ENCODE assay signal across 8 mouse cellular contexts in genomic region chr16:17405271-17405696, GRCm38 (mm10). TPM values are rescaled to one million over a fixed set of nuclear protein-coding genes. Genes with fewer than 3 reads are reported as not detected.
DNase-seq lines count a peak whose midpoint lies in the region; TF ChIP-seq lines count a peak whose summit lies in the region.

No protein-coding gene starts in this region.

- DNase-seq in heart, adult 18-20 months: peak; percentile 74 to 79
- DNase-seq in heart, adult 11 months: no peak
- DNase-seq in cerebellum, postnatal 25 days: peak; percentile 82 to 84
- peak; percentile 30 to 45 for DNase-seq in gastrocnemius, adult 8-10 months (ENCODE audit: low spot score in 2 of 2)
- peak; percentile 81 for DNase-seq in induced T-regulatory cell, adult 2 months (ENCODE audit: low read depth)
- DNase-seq in left cerebral cortex, adult 2 months (ENCODE audit: extremely low spot score in 1 of 2, low spot score in 2 of 2): peak; percentile 85 to 88
- DNase-seq in lung, postnatal 36 days: peak; percentile 65
- DNase-seq in right cerebral cortex, postnatal 36 days (ENCODE audit: low spot score in 2 of 2): peak; percentile 86 to 90

- intact Hi-C loops in left cerebral cortex, adult 2 months (cut with DNase I): loop anchor here (5.0 to 10.0 kb wide), 3 partner anchors 127 to 320 kb away; partner anchors contain the start of gene Thap7

- peak overlapping the region; percentile 82 for H3K4me3 ChIP-seq in left cerebral cortex, adult 2 months

- H3K27ac ChIP-seq in left cerebral cortex, adult 2 months: peak overlapping the region; percentile 97

- TF ChIP-seq CTCF in left cerebral cortex, adult 2 months (IDR thresholded peaks at IDR 0.05): no peak

RNA-seq across cellular contexts. Expression of gene Snap29, which starts 0.5 kb away (rescaled TPM):
- total RNA-seq in heart, adult 18-20 months (2021): 10 to 100 TPM; 15.8 to 17.0 TPM
- 10 to 100 TPM; 17.1 to 21.0 (median 18.9) TPM for total RNA-seq in gastrocnemius, adult 8-10 months (2022)
- total RNA-seq in left cerebral cortex, adult 2 months (2021): 10 to 100 TPM; 19.2 to 21.3 TPM

RNA-seq across cellular contexts. Expression of gene Pi4ka, which starts 0.8 kb away (rescaled TPM):
- 10 to 100 TPM; 54.9 to 63.4 TPM for total RNA-seq in heart, adult 18-20 months (2021)
- 10 to 100 TPM; 21.0 to 24.0 (median 22.1) TPM for total RNA-seq in gastrocnemius, adult 8-10 months (2022)
- 100 to 1,000 TPM; 343 to 370 TPM for total RNA-seq in left cerebral cortex, adult 2 months (2021)

RNA-seq across cellular contexts. Expression of gene Crkl, which starts 46.5 kb away (rescaled TPM):
- total RNA-seq in heart, adult 18-20 months (2021): 10 to 100 TPM; 28.9 to 29.4 TPM
- 10 to 100 TPM; 20.9 to 29.2 (median 22.4) TPM for total RNA-seq in gastrocnemius, adult 8-10 months (2022)
- 10 to 100 TPM; 31.9 to 36.7 TPM for total RNA-seq in left cerebral cortex, adult 2 months (2021)

Comparison
In these comparisons a context has a peak if more than half of its experiments do, and no peak if none do; other contexts are left out.
1. RNA of gene Pi4ka, which starts 0.8 kb away (total RNA-seq): 343 to 370 TPM in left cerebral cortex, adult 2 months; 54.9 to 63.4 TPM in heart, adult 18-20 months and 21.0 to 24.0 TPM in gastrocnemius, adult 8-10 months; every median in the first group is over 4 times any median in the second.